In genomic region chr11:79961346-79962124, GRCm38 (mm10) we compare ENCODE assay signal across 8 mouse cellular contexts. TPM values are rescaled to one million over a fixed set of nuclear protein-coding genes. Genes with fewer than 3 reads are reported as not detected.
A peak's percentile ranks its signal among the peaks of the same experiment; 100 is the strongest.
DNase-seq lines count a peak whose midpoint lies in the region; ATAC-seq and TF ChIP-seq lines count a peak whose summit lies in the region.

No protein-coding gene starts in this region.

- no peak for TF ChIP-seq POLR2A in CH12.LX (IDR thresholded peaks at IDR 0.05; ENCODE audit: low read depth, low read length)

- H3K4me1 ChIP-seq in CH12.LX (ENCODE audit: control insufficient read depth in 1 of 2, insufficient read depth in 2 of 2), result peaks cover 0 to 29% of the 10 kb centered on the region in 2 experiments; a peak in 2 of 4 replicates
- H3K4me1 ChIP-seq in forebrain, embryonic 11.5 days (replicated peaks; ENCODE audit: control insufficient read depth, insufficient read depth, low read length), result 0 out of 2 replicates have a peak, but pooled peaks cover 2% of the 10 kb centered on the region
- H3K4me1 ChIP-seq in midbrain, postnatal 0 days (ENCODE audit: insufficient read depth, low read length), result peaks cover 6% of the 10 kb centered on the region; the same call in 1 of the 2 replicates

- TF ChIP-seq EP300 in CH12.LX (IDR thresholded peaks at IDR 0.05; ENCODE audit: low read length), result no peak

- H3K4me2 ChIP-seq in CH12.LX (ENCODE audit: insufficient read depth, low read depth, poor library complexity, severe bottlenecking), result peak overlapping the region; percentile 97
- peak overlapping the region; percentile 52 for H3K4me2 ChIP-seq in forebrain, embryonic 11.5 days (ENCODE audit: low read depth, low read length, severe bottlenecking)
- H3K4me2 ChIP-seq in midbrain, postnatal 0 days (ENCODE audit: low read depth, low read length, poor library complexity, severe bottlenecking), result peak overlapping the region; percentile 86

- H3K79me2 ChIP-seq in CH12.LX (replicated peaks; ENCODE audit: control insufficient read depth, extremely low read depth, insufficient read depth, poor library complexity, severe bottlenecking), result peaks cover 27% of the 10 kb centered on the region

- peak overlapping the region; percentile 81 to 97 (median 84) for H3K4me3 ChIP-seq in CH12.LX (replicated peaks in 1 of 3; ENCODE audit: low read depth in 2 of 3, low read length in 2 of 3, poor library complexity in 1 of 3)
- H3K4me3 ChIP-seq in forebrain, embryonic 11.5 days (ENCODE audit: low read depth, low read length), result peak overlapping the region; percentile 64
- peak overlapping the region; percentile 64 for H3K4me3 ChIP-seq in midbrain, postnatal 0 days (ENCODE audit: low read depth, low read length)

- peaks cover 2% of the 10 kb centered on the region for H3K27me3 ChIP-seq in CH12.LX (replicated peaks)
- H3K27me3 ChIP-seq in forebrain, embryonic 11.5 days (ENCODE audit: control insufficient read depth, insufficient read depth, low read length), result no peaks in the 10 kb centered on the region
- H3K27me3 ChIP-seq in midbrain, postnatal 0 days (ENCODE audit: insufficient read depth, low read length), result no peaks in the 10 kb centered on the region

- TF ChIP-seq CTCF in CH12.LX (conservative IDR thresholded peaks at IDR 0.05 in 1 of 2, IDR thresholded peaks at IDR 0.05 in 1 of 2; ENCODE audit: low read depth in 2 of 2, low read length in 2 of 2), result no peak
- TF ChIP-seq CTCF in midbrain, postnatal 0 days (IDR thresholded peaks at IDR 0.05), result no peak

- H3K9ac ChIP-seq in CH12.LX (ENCODE audit: insufficient read depth, low read depth), result peak overlapping the region; percentile 88
- peak overlapping the region; percentile 69 for H3K9ac ChIP-seq in forebrain, embryonic 11.5 days (ENCODE audit: low read length)
- peak overlapping the region; percentile 20; the same call in 1 of the 2 replicates for H3K9ac ChIP-seq in midbrain, postnatal 0 days (replicated peaks; ENCODE audit: low read length, poor library complexity, severe bottlenecking)

- no peak for TF ChIP-seq RAD21 in CH12.LX (IDR thresholded peaks at IDR 0.05; ENCODE audit: low read depth, low read length)

- DNase-seq in embryo, embryonic 10 days (ENCODE audit: low spot score), result peak; percentile 20
- DNase-seq in embryo, embryonic 9.5 days (ENCODE audit: extremely low spot score), result no peak
- peak; percentile 17 for DNase-seq in CH12.LX (ENCODE audit: extremely low read depth)
- DNase-seq in forebrain, embryonic 11.5 days (ENCODE audit: low spot score), result no peak
- peak; percentile 17 for DNase-seq in kidney, postnatal 14 days
- DNase-seq in midbrain, postnatal 0 days (ENCODE audit: low spot score), result peak; percentile 2
- no peak for DNase-seq in Muller cell, postnatal 12 days (ENCODE audit: inconsistent ontology term)
- DNase-seq in adrenal gland, adult 8-10 months, result no peak

- peak; percentile 49 for ATAC-seq in forebrain, embryonic 11.5 days (replicated peaks; ENCODE audit: low FRiP score)
- ATAC-seq in midbrain, postnatal 0 days (ENCODE audit: low FRiP score), result peak; percentile 23; the same call in 1 of the 2 replicates

- peaks cover 25 to 39% of the 10 kb centered on the region in 2 experiments for H3K36me3 ChIP-seq in CH12.LX (replicated peaks in 1 of 2; ENCODE audit: control insufficient read depth in 1 of 2, insufficient read depth in 1 of 2, low read length in 1 of 2)
- peaks cover 4% of the 10 kb centered on the region; the same call in 1 of the 2 replicates for H3K36me3 ChIP-seq in forebrain, embryonic 11.5 days (ENCODE audit: control insufficient read depth, insufficient read depth, low read length)
- peaks cover 9% of the 10 kb centered on the region; the same call in 1 of the 2 replicates for H3K36me3 ChIP-seq in midbrain, postnatal 0 days (ENCODE audit: insufficient read depth, low read length)

- WGBS in forebrain, embryonic 11.5 days, result 8% methylated on average over 27 of the region's 27 CpGs
- 7% methylated on average over 27 of the region's 27 CpGs for WGBS in midbrain, postnatal 0 days

- H3K27ac ChIP-seq in CH12.LX (ENCODE audit: insufficient read depth, low read depth), result peak overlapping the region; percentile 12; the same call in 1 of the 2 replicates
- H3K27ac ChIP-seq in forebrain, embryonic 11.5 days (ENCODE audit: low read depth, low read length), result peak overlapping the region; percentile 48
- H3K27ac ChIP-seq in midbrain, postnatal 0 days (ENCODE audit: low read depth, low read length), result no peak overlapping the region

- in situ Hi-C loops in CH12.LX (cut with MboI; ENCODE audit: low pct_ligation_motif_present, low pct_unique_long_range_greater_than_20kb, low sequenced_read_pairs), result no loop called here

- no peaks in the 10 kb centered on the region for H3K9me3 ChIP-seq in CH12.LX (replicated peaks; ENCODE audit: low read length)
- H3K9me3 ChIP-seq in forebrain, embryonic 11.5 days (ENCODE audit: control insufficient read depth, low read length), result no peaks in the 10 kb centered on the region
- no peaks in the 10 kb centered on the region for H3K9me3 ChIP-seq in midbrain, postnatal 0 days (ENCODE audit: low read length)

- dilution Hi-C loops in CH12.LX (cut with MboI; ENCODE audit: extremely low pct_ligation_motif_present, extremely low pct_unique_long_range_greater_than_20kb, low sequenced_read_pairs), result no loop called here

TF ChIP-seq in CH12.LX, 34 proteins besides CTCF, POLR2A, EP300 and RAD21:
- TF ChIP-seq CHD2 (IDR thresholded peaks at IDR 0.05; ENCODE audit: low read length) (no peak), MEF2A (IDR thresholded peaks at IDR 0.05; ENCODE audit: borderline replicate concordance, low read depth, low read length) (0 out of 2 replicates have a peak, but pooled peaks have one; percentile 21), MAX (IDR thresholded peaks at IDR 0.05; ENCODE audit: low read length) (0 out of 2 replicates have a peak, but pooled peaks have one; percentile 20)

RNA-seq across cellular contexts. Expression of gene Utp6, which starts 0.7 kb away (rescaled TPM):
- 78.8 and 103 TPM in 2 replicates for total RNA-seq in CH12.LX (2012; rRNA removed)
- total RNA-seq in CH12.LX (2014; rRNA removed), result 117 and 122 TPM in 2 replicates
- 148 and 186 TPM in 2 replicates for polyA plus RNA-seq in CH12.LX (2012; ENCODE audit: insufficient read length, low read depth)
- 90.7 and 91.8 TPM in 2 replicates for polyA plus RNA-seq in forebrain, embryonic 11.5 days (2014; fragmentation: Nextera tagmentation; extraction: Ambion mirVana)
- 24.7 and 27.1 TPM in 2 replicates for total RNA-seq in midbrain, postnatal 0 days (2014; rRNA removed)
- polyA plus RNA-seq in midbrain, postnatal 0 days (2015; fragmentation: Nextera tagmentation; extraction: Ambion mirVana), result 18.9 and 21.0 TPM in 2 replicates
- 10 to 100 TPM; 39.0 to 50.4 (median 46.1) TPM for total RNA-seq in adrenal gland, adult 8-10 months (2022)

RNA-seq across cellular contexts. Expression of gene Suz12, which starts 31.4 kb away (rescaled TPM):
- total RNA-seq in CH12.LX (2012; rRNA removed) (56.7 and 61.9 TPM in 2 replicates), CH12.LX (2014; rRNA removed) (160 and 171 TPM in 2 replicates)
- 106 and 124 TPM in 2 replicates for polyA plus RNA-seq in CH12.LX (2012; ENCODE audit: insufficient read length, low read depth)
- polyA plus RNA-seq in forebrain, embryonic 11.5 days (2014; fragmentation: Nextera tagmentation; extraction: Ambion mirVana), result 33.6 and 35.4 TPM in 2 replicates
- total RNA-seq in midbrain, postnatal 0 days (2014; rRNA removed), result 18.7 and 22.3 TPM in 2 replicates
- 6.4 and 9.2 TPM in 2 replicates for polyA plus RNA-seq in midbrain, postnatal 0 days (2015; fragmentation: Nextera tagmentation; extraction: Ambion mirVana)
- total RNA-seq in adrenal gland, adult 8-10 months (2022), result 10 to 100 TPM; 42.8 to 53.9 (median 47.1) TPM

Comparison
In these comparisons a context has a peak if more than half of its experiments do, and no peak if none do; other contexts are left out.
1. DNase-seq: peak in embryo, embryonic 10 days (single experiment), CH12.LX (single experiment), kidney, postnatal 14 days (single experiment) and midbrain, postnatal 0 days (single experiment); none in embryo, embryonic 9.5 days (single experiment), forebrain, embryonic 11.5 days (single experiment), Muller cell, postnatal 12 days (single experiment) and adrenal gland, adult 8-10 months (single experiment).
2. H3K9ac ChIP-seq: peak in every context shown above with its lines; median percentile 88 in CH12.LX; 69 in forebrain, embryonic 11.5 days; 20 in midbrain, postnatal 0 days.
3. Peak in every context shown above with its lines, with median percentiles within 50 percentile points of each other: H3K4me2 ChIP-seq and H3K4me3 ChIP-seq.